Mouse (Mus musculus) hindbrain, embryonic 14.5 days (tissue): ENCODE results near the gene Gm45753. TPM values are rescaled to one million over a fixed set of nuclear protein-coding genes. Genes with fewer than 3 reads are reported as not detected.

Experiments used
- ATAC-seq: fragments of 200-750 bp; cut with Nextera tagmentation; 2 replicates; pipeline ENCODE4 v1.8.0; 2017; ENCODE audit warnings: moderate number of reproducible peaks, mild to moderate bottlenecking, moderate TSS enrichment, moderate library complexity; ENCODE audit not compliant: low FRiP score
- DNase-seq: peaks from one replicate; pipeline ENCODE4 v3.0.0-alpha.2; 2015; ENCODE audit warnings: low spot score
- H3K27ac ChIP-seq: fragments of 300-500 bp; sonication (generic); 2 replicates; pipeline ENCODE4 v1.5.1; 2014; ENCODE audit warnings: mild to moderate bottlenecking, moderate library complexity
- H3K27me3 ChIP-seq: fragments of 300-500 bp; sonication (generic); 2 replicates; pipeline ENCODE4 v1.6.1; 2014; ENCODE audit warnings: mild to moderate bottlenecking, low read length, mixed read lengths; ENCODE audit not compliant: control insufficient read depth, insufficient read depth
- H3K36me3 ChIP-seq: fragments of 300-500 bp; sonication (generic); replicated peaks from 2 replicates; pipeline ENCODE4 v1.6.1; 2014; ENCODE audit not compliant: control insufficient read depth, insufficient read depth
- H3K4me1 ChIP-seq: fragments of 300-500 bp; sonication (generic); replicated peaks from 2 replicates; pipeline ENCODE4 v1.6.1; 2014; ENCODE audit warnings: antibody characterized with exemption, low read length, mixed read lengths; ENCODE audit not compliant: control insufficient read depth, insufficient read depth
- H3K4me2 ChIP-seq: fragments of 300-500 bp; sonication (generic); replicated peaks from 2 replicates; pipeline ENCODE4 v1.6.1; 2014; ENCODE audit warnings: mild to moderate bottlenecking, moderate library complexity
- H3K4me3 ChIP-seq: fragments of 300-500 bp; sonication (generic); replicated peaks from 2 replicates; pipeline ENCODE4 v1.5.1; 2014; ENCODE audit warnings: mild to moderate bottlenecking, low read length
- H3K9ac ChIP-seq: fragments of 300-500 bp; sonication (generic); 2 replicates; pipeline ENCODE4 v1.6.1; 2014
- H3K9me3 ChIP-seq: fragments of 300-500 bp; sonication (generic); 2 replicates; pipeline ENCODE4 v1.6.1; 2016; ENCODE audit warnings: low read length; ENCODE audit not compliant: control insufficient read depth
- WGBS: fragments of 180-500 bp; shearing (Covaris S2); extraction: QIAGEN DNeasy Blood & Tissue Kit; methylation state at CpG from one replicate; pipeline ENCODE4 v1.1.7; 2014; 5-methylcytosine and 5-hydroxymethylcytosine counted together
- polyA plus RNA-seq: library from polyadenylated mRNA; unstranded; fragments of >200 nt; fragmentation: Nextera tagmentation; extraction: Ambion mirVana; gene quantifications from 2 replicates; pipeline ENCODE4 v1.2.1, GENCODE M21; 2014

Gm45753 gene
- polyA plus RNA-seq, 1 experiment from 2014 or later, result not detected

GRCm38 (mm10) chr8:45264918-45265317 is 43.3 kb downstream of the Gm45753 start:
- Histone ChIP-seq H3K4me3 (no peak overlapping the region), H3K27ac (no peak overlapping the region), H3K36me3 (no peaks in the 10 kb centered on the region), H3K9ac (no peak overlapping the region), H3K27me3 (no peaks in the 10 kb centered on the region), H3K9me3 (0 out of 2 replicates have a peak, but pooled peaks cover 3% of the 10 kb centered on the region), H3K4me1 (no peaks in the 10 kb centered on the region), H3K4me2 (no peak overlapping the region)
- WGBS, result 90% methylated on average over 4 of the region's 4 CpGs
- DNase-seq (no peak), ATAC-seq (no peak)

GRCm38 (mm10) chr8:45262851-45263250 is 45.4 kb downstream of the Gm45753 start:
- Histone ChIP-seq H3K36me3 (no peaks in the 10 kb centered on the region), H3K4me2 (no peak overlapping the region), H3K9ac (no peak overlapping the region), H3K9me3 (0 out of 2 replicates have a peak, but pooled peaks cover 3% of the 10 kb centered on the region), H3K4me3 (no peak overlapping the region), H3K27me3 (no peaks in the 10 kb centered on the region), H3K27ac (no peak overlapping the region), H3K4me1 (no peaks in the 10 kb centered on the region)
- ATAC-seq (no peak), DNase-seq (no peak)
- WGBS, result 92% methylated on average over 3 of the region's 3 CpGs

GRCm38 (mm10) chr8:45261920-45262319 is 46.3 kb downstream of the Gm45753 start, which contains the start of gene F11:
Gene F11, minus strand, starts transcription at chr8:45262031.
- WGBS, result 87% methylated on average over 10 of the region's 10 CpGs
- DNase-seq (no peak), ATAC-seq (no peak)
- Histone ChIP-seq H3K36me3 (no peaks in the 10 kb centered on the region), H3K4me2 (no peak within 1 kb of the TSS), H3K4me3 (no peak within 1 kb of the TSS), H3K9ac (no peak within 1 kb of the TSS), H3K9me3 (0 out of 2 replicates have a peak, but pooled peaks cover 3% of the 10 kb centered on the region), H3K4me1 (no peaks in the 10 kb centered on the region), H3K27me3 (no peaks in the 10 kb centered on the region), H3K27ac (no peak within 1 kb of the TSS)

GRCm38 (mm10) chr8:45258421-45258820 is 49.8 kb downstream of the Gm45753 start:
- no peak overlapping the region for H3K4me3 ChIP-seq
- no peak overlapping the region for H3K27ac ChIP-seq
- no peaks in the 10 kb centered on the region for H3K36me3 ChIP-seq
- no peak overlapping the region for H3K4me2 ChIP-seq
- H3K4me1 ChIP-seq, result no peaks in the 10 kb centered on the region
- no peak overlapping the region for H3K9ac ChIP-seq
- H3K9me3 ChIP-seq, result no peaks in the 10 kb centered on the region
- DNase-seq, result no peak
- no peak for ATAC-seq
- no peaks in the 10 kb centered on the region for H3K27me3 ChIP-seq
- WGBS, result 76% methylated on average over 8 of the region's 8 CpGs

GRCm38 (mm10) chr8:45255040-45255439 is 53.2 kb downstream of the Gm45753 start:
- no peak overlapping the region for H3K4me3 ChIP-seq
- H3K36me3 ChIP-seq, result no peaks in the 10 kb centered on the region
- H3K27ac ChIP-seq, result no peak overlapping the region
- DNase-seq, result no peak
- H3K9ac ChIP-seq, result no peak overlapping the region
- WGBS, result 87% methylated on average over 12 of the region's 12 CpGs
- no peak overlapping the region for H3K4me2 ChIP-seq
- no peaks in the 10 kb centered on the region for H3K9me3 ChIP-seq
- H3K27me3 ChIP-seq, result no peaks in the 10 kb centered on the region
- ATAC-seq, result no peak
- no peaks in the 10 kb centered on the region for H3K4me1 ChIP-seq

- H3K4me3 ChIP-seq, result no peak overlapping the region
- H3K4me1 ChIP-seq, result no peaks in the 10 kb centered on the region
- H3K27ac ChIP-seq, result no peak overlapping the region
- no peaks in the 10 kb centered on the region for H3K27me3 ChIP-seq
- no peak overlapping the region for H3K9ac ChIP-seq
- no peak for DNase-seq
- 89% methylated on average over 8 of the region's 8 CpGs for WGBS
- no peaks in the 10 kb centered on the region for H3K9me3 ChIP-seq
- H3K36me3 ChIP-seq, result no peaks in the 10 kb centered on the region
- ATAC-seq, result no peak
- no peak overlapping the region for H3K4me2 ChIP-seq
Measured at GRCm38 (mm10) chr8:45254194-45254842, 53.9 kb downstream of the Gm45753 start.

GRCm38 (mm10) chr8:45253586-45253985 is 54.7 kb downstream of the Gm45753 start:
- Histone ChIP-seq H3K9me3 (no peaks in the 10 kb centered on the region), H3K4me1 (no peaks in the 10 kb centered on the region), H3K4me3 (no peak overlapping the region), H3K4me2 (no peak overlapping the region), H3K9ac (no peak overlapping the region), H3K27ac (no peak overlapping the region), H3K27me3 (no peaks in the 10 kb centered on the region), H3K36me3 (no peaks in the 10 kb centered on the region)
- 95% methylated on average over 1 of the region's 1 CpGs for WGBS
- no peak for ATAC-seq
- DNase-seq, result no peak

- Histone ChIP-seq H3K4me3 (no peak overlapping the region), H3K36me3 (no peaks in the 10 kb centered on the region), H3K9me3 (no peaks in the 10 kb centered on the region), H3K9ac (no peak overlapping the region), H3K27me3 (no peaks in the 10 kb centered on the region), H3K4me1 (no peaks in the 10 kb centered on the region), H3K4me2 (no peak overlapping the region), H3K27ac (no peak overlapping the region)
- no peak for DNase-seq
- 76% methylated on average over 2 of the region's 2 CpGs for WGBS
- no peak for ATAC-seq
Measured at GRCm38 (mm10) chr8:45253111-45253510, 55.2 kb downstream of the Gm45753 start.

GRCm38 (mm10) chr8:45246307-45246706 is 62.0 kb downstream of the Gm45753 start:
- Histone ChIP-seq H3K36me3 (no peaks in the 10 kb centered on the region), H3K4me2 (no peak overlapping the region), H3K9me3 (no peaks in the 10 kb centered on the region), H3K4me3 (no peak overlapping the region), H3K27ac (no peak overlapping the region), H3K4me1 (no peaks in the 10 kb centered on the region), H3K9ac (no peak overlapping the region), H3K27me3 (no peaks in the 10 kb centered on the region)
- no peak for DNase-seq
- WGBS, result 33% methylated on average over 7 of the region's 7 CpGs
- ATAC-seq, result no peak

GRCm38 (mm10) chr8:45239363-45239762 is 68.9 kb downstream of the Gm45753 start:
- Histone ChIP-seq H3K9me3 (no peaks in the 10 kb centered on the region), H3K27me3 (no peaks in the 10 kb centered on the region), H3K4me2 (no peak overlapping the region), H3K4me3 (no peak overlapping the region), H3K4me1 (no peaks in the 10 kb centered on the region), H3K27ac (no peak overlapping the region), H3K9ac (no peak overlapping the region), H3K36me3 (no peaks in the 10 kb centered on the region)
- no peak for ATAC-seq
- DNase-seq, result no peak
- WGBS, result 93% methylated on average over 8 of the region's 8 CpGs
